ENCODE assay signal across 11 mouse cellular contexts in the genomic region with DNA sequence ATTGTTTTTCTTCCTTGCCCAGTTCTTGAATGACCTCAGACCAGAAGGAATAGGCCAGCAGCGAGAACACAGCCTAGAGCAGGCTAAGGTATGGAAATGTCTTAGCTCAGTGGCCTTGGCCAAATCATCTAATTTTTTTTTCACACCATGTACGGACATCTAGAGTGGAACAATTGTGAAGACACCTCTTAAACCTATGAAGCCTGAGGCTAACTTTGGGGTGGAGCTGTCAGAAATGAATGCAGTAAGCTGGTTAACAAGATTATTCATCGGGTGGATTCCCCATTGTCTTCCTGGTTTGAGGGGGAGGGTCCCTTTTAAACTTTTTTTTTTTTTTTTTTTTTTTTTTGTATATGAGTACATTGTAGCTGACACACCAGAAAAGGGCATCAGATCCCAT. TPM values are rescaled to one million over a fixed set of nuclear protein-coding genes. Genes with fewer than 3 reads are reported as not detected.
DNase-seq lines count a peak whose midpoint lies in the region; ATAC-seq and TF ChIP-seq lines count a peak whose summit lies in the region.
"Not testable (repeated sequence)": the region's sequence is repeated elsewhere in the genome, so short reads cannot be mapped to it uniquely, and the experiment has no call there.
"Had no signal": no experiment of that assay in that cellular context is flagged by ENCODE, and none has a peak within 500 bp of the region (broad histone marks: within the 10 kb centered on the region; RNA-seq: fewer than 3 reads in every experiment).

No protein-coding gene starts in this region.

- H3K4me3 ChIP-seq in embryonic facial prominence, embryonic 12.5 days, result peak overlapping the region; percentile 29; the same call in 1 of the 2 replicates
- H3K4me3 ChIP-seq in forebrain, postnatal 0 days (ENCODE audit: low read depth, low read length), result peak overlapping the region; percentile 39
- H3K4me3 ChIP-seq in hindbrain, embryonic 11.5 days (ENCODE audit: low read depth, low read length), result peak overlapping the region; percentile 34
- H3K4me3 ChIP-seq in kidney, adult 2 months (ENCODE audit: insufficient read depth, low read depth, low read length); lung, postnatal 0 days (ENCODE audit: low read depth, low read length): not testable (repeated sequence)
- H3K4me3 ChIP-seq in limb, embryonic 15.5 days, result peak overlapping the region; percentile 43
- H3K4me3 ChIP-seq in neural tube, embryonic 13.5 days, result peak overlapping the region; percentile 48

- H3K9ac ChIP-seq in embryonic facial prominence, embryonic 12.5 days; hindbrain, embryonic 11.5 days (ENCODE audit: low read depth, low read length); limb, embryonic 15.5 days; lung, postnatal 0 days (replicated peaks; ENCODE audit: low read depth): not testable (repeated sequence)
- H3K9ac ChIP-seq in forebrain, postnatal 0 days, result peak overlapping the region; percentile 31; the same call in 1 of the 2 replicates
- peak overlapping the region; percentile 58; the same call in 1 of the 2 replicates for H3K9ac ChIP-seq in neural tube, embryonic 13.5 days

- H3K4me1 ChIP-seq in embryonic facial prominence, embryonic 12.5 days; forebrain, postnatal 0 days (ENCODE audit: insufficient read depth); hindbrain, embryonic 11.5 days (replicated peaks; ENCODE audit: control insufficient read depth, insufficient read depth, low read length); kidney, adult 2 months (ENCODE audit: control insufficient read depth, insufficient read depth, low read length); limb, embryonic 15.5 days; lung, postnatal 0 days (ENCODE audit: insufficient read depth, low read depth, low read length); neural tube, embryonic 13.5 days (replicated peaks): not testable (repeated sequence)

- not testable (repeated sequence) for ATAC-seq in embryonic facial prominence, embryonic 12.5 days (ENCODE audit: insufficient number of reproducible peaks, insufficient read depth, low FRiP score, low TSS enrichment); forebrain, postnatal 0 days; hindbrain, embryonic 11.5 days (ENCODE audit: low FRiP score); limb, embryonic 15.5 days (ENCODE audit: insufficient number of reproducible peaks, low FRiP score, low TSS enrichment, low read depth); lung, postnatal 0 days; neural tube, embryonic 13.5 days (ENCODE audit: low read depth)

- 59% methylated on average over 3 of the region's 3 CpGs for WGBS in embryonic facial prominence, embryonic 12.5 days
- WGBS in forebrain, postnatal 0 days, result 61% methylated on average over 3 of the region's 3 CpGs
- WGBS in hindbrain, embryonic 11.5 days, result 66% methylated on average over 3 of the region's 3 CpGs
- 71% methylated on average over 3 of the region's 3 CpGs for WGBS in kidney, adult 2 months
- 63% methylated on average over 3 of the region's 3 CpGs for WGBS in limb, embryonic 15.5 days
- WGBS in lung, postnatal 0 days, result 73% methylated on average over 3 of the region's 3 CpGs
- WGBS in neural tube, embryonic 13.5 days, result 69% methylated on average over 3 of the region's 3 CpGs

- TF ChIP-seq EP300 in lung, postnatal 0 days (IDR thresholded peaks at IDR 0.05), result not testable (repeated sequence)

- H3K27ac ChIP-seq in embryonic facial prominence, embryonic 12.5 days, result 0 out of 2 replicates have a peak overlapping the region, but pooled peaks have one; percentile 23
- 0 out of 2 replicates have a peak overlapping the region, but pooled peaks have one; percentile 35 for H3K27ac ChIP-seq in forebrain, postnatal 0 days (ENCODE audit: low read depth, low read length)
- H3K27ac ChIP-seq in hindbrain, embryonic 11.5 days (ENCODE audit: low read depth, low read length); lung, postnatal 0 days (ENCODE audit: low read length): not testable (repeated sequence)
- peak overlapping the region; percentile 65; the same call in 1 of the 2 replicates for H3K27ac ChIP-seq in kidney, adult 2 months (ENCODE audit: insufficient read depth, low read depth, low read length)
- H3K27ac ChIP-seq in limb, embryonic 15.5 days, result peak overlapping the region; percentile 57; the same call in 1 of the 2 replicates
- H3K27ac ChIP-seq in neural tube, embryonic 13.5 days (replicated peaks), result peak overlapping the region; percentile 52; the same call in 1 of the 2 replicates

- not testable (repeated sequence) for TF ChIP-seq CTCF in forebrain, postnatal 0 days (IDR thresholded peaks at IDR 0.05; ENCODE audit: low read depth); kidney, adult 2 months (conservative IDR thresholded peaks at IDR 0.05; ENCODE audit: insufficient read depth, insufficient read length, low read depth, low read length); lung, postnatal 0 days (IDR thresholded peaks at IDR 0.05)

- TF ChIP-seq POLR2A in kidney, adult 2 months (IDR thresholded peaks at IDR 0.05; ENCODE audit: low read depth, low read length), result not testable (repeated sequence)

- DNase-seq in CD4-positive, CD25-positive, alpha-beta regulatory T cell, adult 2 months (ENCODE audit: low read depth, low spot score), result peak; percentile 38
- DNase-seq in forebrain, postnatal 0 days; hindbrain, embryonic 11.5 days (ENCODE audit: low spot score); kidney, adult 2 months; lung, postnatal 0 days (ENCODE audit: low spot score): not testable (repeated sequence)

- not testable (repeated sequence) for H3K9me3 ChIP-seq in embryonic facial prominence, embryonic 12.5 days; forebrain, postnatal 0 days (ENCODE audit: low read length); hindbrain, embryonic 11.5 days (ENCODE audit: control insufficient read depth, low read length); limb, embryonic 15.5 days; lung, postnatal 0 days (ENCODE audit: low read length); neural tube, embryonic 13.5 days

- H3K4me2 ChIP-seq in embryonic facial prominence, embryonic 12.5 days (replicated peaks), result peak overlapping the region; percentile 40
- H3K4me2 ChIP-seq in forebrain, postnatal 0 days (ENCODE audit: low read depth), result peak overlapping the region; percentile 49
- peak overlapping the region; percentile 43 for H3K4me2 ChIP-seq in hindbrain, embryonic 11.5 days (replicated peaks; ENCODE audit: low read depth, low read length)
- peak overlapping the region; percentile 46 for H3K4me2 ChIP-seq in limb, embryonic 15.5 days
- peak overlapping the region; percentile 37; the same call in 1 of the 2 replicates for H3K4me2 ChIP-seq in lung, postnatal 0 days (replicated peaks; ENCODE audit: low read depth, low read length)
- H3K4me2 ChIP-seq in neural tube, embryonic 13.5 days, result peak overlapping the region; percentile 55

- not testable (repeated sequence) for H3K36me3 ChIP-seq in embryonic facial prominence, embryonic 12.5 days; forebrain, postnatal 0 days (ENCODE audit: insufficient read depth); hindbrain, embryonic 11.5 days (ENCODE audit: control insufficient read depth, insufficient read depth, low read length); kidney, adult 2 months (ENCODE audit: control insufficient read depth, insufficient read depth, low read length); limb, embryonic 15.5 days; lung, postnatal 0 days (ENCODE audit: insufficient read depth, low read length); neural tube, embryonic 13.5 days

- H3K27me3 ChIP-seq in embryonic facial prominence, embryonic 12.5 days; forebrain, postnatal 0 days (ENCODE audit: insufficient read depth, low read length); hindbrain, embryonic 11.5 days (ENCODE audit: control insufficient read depth, insufficient read depth, low read length); kidney, adult 2 months (replicated peaks; ENCODE audit: control insufficient read depth, insufficient read depth, low read length); limb, embryonic 15.5 days; lung, postnatal 0 days (replicated peaks; ENCODE audit: insufficient read depth, low read length); neural tube, embryonic 13.5 days: not testable (repeated sequence)

RNA-seq across cellular contexts. Expression of a gene that starts 0.5 kb away (rescaled TPM):
- polyA plus RNA-seq in embryonic facial prominence, embryonic 12.5 days (2016; fragmentation: Nextera tagmentation; extraction: Ambion mirVana), result 71.7 and 81.6 TPM in 2 replicates
- total RNA-seq in forebrain, postnatal 0 days (2014; rRNA removed), result 204 and 225 TPM in 2 replicates
- polyA plus RNA-seq in forebrain, postnatal 0 days (2015; fragmentation: Nextera tagmentation; extraction: Ambion mirVana), result 289 and 323 TPM in 2 replicates
- polyA plus RNA-seq in hindbrain, embryonic 11.5 days (2014; fragmentation: Nextera tagmentation; extraction: Ambion mirVana), result 79.4 and 84.8 TPM in 2 replicates
- polyA plus RNA-seq in kidney, adult 2 months (2012; rRNA removed), result 49.2 and 54.0 TPM in 2 replicates
- 35.4 and 42.1 TPM in 2 replicates for polyA plus RNA-seq in limb, embryonic 15.5 days (2015; fragmentation: Nextera tagmentation; extraction: Ambion mirVana)
- 23.7 and 24.5 TPM in 2 replicates for polyA plus RNA-seq in lung, postnatal 0 days (2015; fragmentation: Nextera tagmentation; extraction: Ambion mirVana)
- polyA plus RNA-seq in neural tube, embryonic 13.5 days (2015; fragmentation: Nextera tagmentation; extraction: Ambion mirVana), result 204 and 212 TPM in 2 replicates

RNA-seq across cellular contexts. Expression of a gene that starts 18.5 kb away (rescaled TPM):
- 74.1 and 76.6 TPM in 2 replicates for polyA plus RNA-seq in embryonic facial prominence, embryonic 12.5 days (2016; fragmentation: Nextera tagmentation; extraction: Ambion mirVana)
- total RNA-seq in forebrain, postnatal 0 days (2014; rRNA removed), result 28.4 and 29.8 TPM in 2 replicates
- 32.0 and 39.7 TPM in 2 replicates for polyA plus RNA-seq in forebrain, postnatal 0 days (2015; fragmentation: Nextera tagmentation; extraction: Ambion mirVana)
- polyA plus RNA-seq in hindbrain, embryonic 11.5 days (2014; fragmentation: Nextera tagmentation; extraction: Ambion mirVana), result 71.5 and 71.9 TPM in 2 replicates
- polyA plus RNA-seq in kidney, adult 2 months (2012; rRNA removed), result 60.6 and 69.7 TPM in 2 replicates
- polyA plus RNA-seq in limb, embryonic 15.5 days (2015; fragmentation: Nextera tagmentation; extraction: Ambion mirVana), result 76.1 and 88.5 TPM in 2 replicates
- polyA plus RNA-seq in lung, postnatal 0 days (2015; fragmentation: Nextera tagmentation; extraction: Ambion mirVana), result 43.3 and 43.7 TPM in 2 replicates
- 75.1 and 75.2 TPM in 2 replicates for polyA plus RNA-seq in neural tube, embryonic 13.5 days (2015; fragmentation: Nextera tagmentation; extraction: Ambion mirVana)

RNA-seq across cellular contexts. Expression of a gene that starts 19.5 kb away (rescaled TPM):
- polyA plus RNA-seq in embryonic facial prominence, embryonic 12.5 days (2016; fragmentation: Nextera tagmentation; extraction: Ambion mirVana), result 40.4 and 41.5 TPM in 2 replicates
- 42.4 and 43.1 TPM in 2 replicates for total RNA-seq in forebrain, postnatal 0 days (2014; rRNA removed)
- 43.4 and 47.3 TPM in 2 replicates for polyA plus RNA-seq in forebrain, postnatal 0 days (2015; fragmentation: Nextera tagmentation; extraction: Ambion mirVana)
- polyA plus RNA-seq in hindbrain, embryonic 11.5 days (2014; fragmentation: Nextera tagmentation; extraction: Ambion mirVana), result 24.0 and 26.1 TPM in 2 replicates
- polyA plus RNA-seq in kidney, adult 2 months (2012; rRNA removed), result 162 and 175 TPM in 2 replicates
- 38.7 and 44.8 TPM in 2 replicates for polyA plus RNA-seq in limb, embryonic 15.5 days (2015; fragmentation: Nextera tagmentation; extraction: Ambion mirVana)
- polyA plus RNA-seq in lung, postnatal 0 days (2015; fragmentation: Nextera tagmentation; extraction: Ambion mirVana), result 34.3 and 39.7 TPM in 2 replicates
- 35.4 and 38.0 TPM in 2 replicates for polyA plus RNA-seq in neural tube, embryonic 13.5 days (2015; fragmentation: Nextera tagmentation; extraction: Ambion mirVana)

RNA-seq across cellular contexts. Expression of a gene that starts 43.6 kb away (rescaled TPM):
- 0.18 TPM in 1 of 2 replicates, not detected in the other for polyA plus RNA-seq in embryonic facial prominence, embryonic 12.5 days (2016; fragmentation: Nextera tagmentation; extraction: Ambion mirVana)
- total RNA-seq in forebrain, postnatal 0 days (2014; rRNA removed), result not detected in 2 replicates
- 0.14 and 0.15 TPM in 2 replicates for polyA plus RNA-seq in forebrain, postnatal 0 days (2015; fragmentation: Nextera tagmentation; extraction: Ambion mirVana)
- 0.68 and 0.93 TPM in 2 replicates for polyA plus RNA-seq in hindbrain, embryonic 11.5 days (2014; fragmentation: Nextera tagmentation; extraction: Ambion mirVana)
- not detected in 2 replicates for polyA plus RNA-seq in kidney, adult 2 months (2012; rRNA removed)
- not detected in 2 replicates for polyA plus RNA-seq in limb, embryonic 15.5 days (2015; fragmentation: Nextera tagmentation; extraction: Ambion mirVana)
- polyA plus RNA-seq in lung, postnatal 0 days (2015; fragmentation: Nextera tagmentation; extraction: Ambion mirVana), result 0.06 TPM in 1 of 2 replicates, not detected in the other
- polyA plus RNA-seq in neural tube, embryonic 13.5 days (2015; fragmentation: Nextera tagmentation; extraction: Ambion mirVana), result 1.6 and 2.2 TPM in 2 replicates
- total RNA-seq: heart, adult 8-10 months; megakaryocyte progenitor cell, adult 5-6 weeks; neutrophil, adult 5-6 weeks had no signal

RNA-seq across cellular contexts. Expression of a gene that starts 51.5 kb away (rescaled TPM):
- 117 and 122 TPM in 2 replicates for polyA plus RNA-seq in embryonic facial prominence, embryonic 12.5 days (2016; fragmentation: Nextera tagmentation; extraction: Ambion mirVana)
- total RNA-seq in forebrain, postnatal 0 days (2014; rRNA removed), result 184 and 251 TPM in 2 replicates
- polyA plus RNA-seq in forebrain, postnatal 0 days (2015; fragmentation: Nextera tagmentation; extraction: Ambion mirVana), result 378 and 438 TPM in 2 replicates
- 187 and 192 TPM in 2 replicates for polyA plus RNA-seq in hindbrain, embryonic 11.5 days (2014; fragmentation: Nextera tagmentation; extraction: Ambion mirVana)
- 76.0 and 92.6 TPM in 2 replicates for polyA plus RNA-seq in kidney, adult 2 months (2012; rRNA removed)
- 113 and 123 TPM in 2 replicates for polyA plus RNA-seq in limb, embryonic 15.5 days (2015; fragmentation: Nextera tagmentation; extraction: Ambion mirVana)
- 143 and 151 TPM in 2 replicates for polyA plus RNA-seq in lung, postnatal 0 days (2015; fragmentation: Nextera tagmentation; extraction: Ambion mirVana)
- polyA plus RNA-seq in neural tube, embryonic 13.5 days (2015; fragmentation: Nextera tagmentation; extraction: Ambion mirVana), result 278 and 317 TPM in 2 replicates
